8 mouse cellular contexts compared by ENCODE assay signal in genomic region chr12:76405183-76405970, GRCm38 (mm10). TPM values are rescaled to one million over a fixed set of nuclear protein-coding genes. Genes with fewer than 3 reads are reported as not detected.
A peak's percentile ranks its signal among the peaks of the same experiment; 100 is the strongest.
DNase-seq lines count a peak whose midpoint lies in the region; ATAC-seq and TF ChIP-seq lines count a peak whose summit lies in the region.

No protein-coding gene starts in this region.

- no peaks in the 10 kb centered on the region for H3K79me2 ChIP-seq in heart, adult 2 months (replicated peaks; ENCODE audit: control insufficient read depth, insufficient read depth, low read length)

- H3K4me2 ChIP-seq in kidney, embryonic 14.5 days (replicated peaks; ENCODE audit: low read depth, low read length), result peak overlapping the region; percentile 83
- peak overlapping the region; percentile 88 for H3K4me2 ChIP-seq in liver, embryonic 12.5 days
- H3K4me2 ChIP-seq in neural tube, embryonic 13.5 days, result peak overlapping the region; percentile 77

- H3K27me3 ChIP-seq in heart, adult 2 months (ENCODE audit: control insufficient read depth, insufficient read depth, low read length), result no peaks in the 10 kb centered on the region; the same call in 1 of the 2 replicates
- H3K27me3 ChIP-seq in kidney, embryonic 14.5 days (ENCODE audit: control insufficient read depth, insufficient read depth, low read length), result peaks cover 24% of the 10 kb centered on the region
- H3K27me3 ChIP-seq in liver, embryonic 12.5 days (replicated peaks), result peaks cover 49% of the 10 kb centered on the region
- H3K27me3 ChIP-seq in neural tube, embryonic 13.5 days, result peaks cover 62% of the 10 kb centered on the region
- H3K27me3 ChIP-seq in thymus, adult 2 months (ENCODE audit: control insufficient read depth, insufficient read depth, low read length), result peaks cover 14% of the 10 kb centered on the region; the same call in 1 of the 2 replicates

- TF ChIP-seq EP300 in heart, adult 2 months (IDR thresholded peaks at IDR 0.05; ENCODE audit: insufficient read depth, low read depth, low read length), result no peak

- no peak overlapping the region; the same call in 1 of the 2 replicates for H3K27ac ChIP-seq in gastrocnemius, adult 2 months
- no peak overlapping the region for H3K27ac ChIP-seq in heart, adult 2 months
- H3K27ac ChIP-seq in kidney, embryonic 14.5 days (ENCODE audit: low read depth, low read length), result no peak overlapping the region
- H3K27ac ChIP-seq in liver, embryonic 12.5 days, result no peak overlapping the region
- H3K27ac ChIP-seq in neural tube, embryonic 13.5 days (replicated peaks), result no peak overlapping the region
- H3K27ac ChIP-seq in thymus, adult 2 months (ENCODE audit: control insufficient read depth, insufficient read depth, low read length), result no peak overlapping the region

- WGBS in heart, adult 2 months, result 5% methylated on average over 64 of the region's 64 CpGs
- 3% methylated on average over 64 of the region's 64 CpGs for WGBS in kidney, embryonic 14.5 days
- 8% methylated on average over 64 of the region's 64 CpGs for WGBS in liver, embryonic 12.5 days (ENCODE audit: insufficient replicate concordance)
- WGBS in neural tube, embryonic 13.5 days, result 4% methylated on average over 64 of the region's 64 CpGs
- 11% methylated on average over 64 of the region's 64 CpGs for WGBS in thymus, adult 2 months

- no peaks in the 10 kb centered on the region for H3K36me3 ChIP-seq in heart, adult 2 months (ENCODE audit: control insufficient read depth, insufficient read depth, low read length)
- no peaks in the 10 kb centered on the region for H3K36me3 ChIP-seq in kidney, embryonic 14.5 days (ENCODE audit: control insufficient read depth, insufficient read depth, low read length)
- no peaks in the 10 kb centered on the region for H3K36me3 ChIP-seq in liver, embryonic 12.5 days
- no peaks in the 10 kb centered on the region for H3K36me3 ChIP-seq in neural tube, embryonic 13.5 days
- H3K36me3 ChIP-seq in thymus, adult 2 months (ENCODE audit: control insufficient read depth, insufficient read depth, low read length), result no peaks in the 10 kb centered on the region

- TF ChIP-seq CTCF in gastrocnemius, adult 2 months (IDR thresholded peaks at IDR 0.05), result no peak; the same call in 1 of the 2 replicates
- peak; percentile 20 for TF ChIP-seq CTCF in heart, adult 2 months (IDR thresholded peaks at IDR 0.05)
- TF ChIP-seq CTCF in thymus, adult 2 months (IDR thresholded peaks at IDR 0.05; ENCODE audit: borderline replicate concordance, control insufficient read depth, extremely low read depth, insufficient read depth, low read length, poor library complexity), result no peak

- no peak for TF ChIP-seq POLR2A in heart, adult 2 months (IDR thresholded peaks at IDR 0.05; ENCODE audit: insufficient read depth, low read depth, low read length)
- no peak for TF ChIP-seq POLR2A in thymus, adult 2 months (IDR thresholded peaks at IDR 0.05; ENCODE audit: control insufficient read depth, extremely low read depth, insufficient read depth, low read length, poor library complexity)

- DNase-seq in gastrocnemius, adult 2 months, result peak; percentile 28
- no peak for DNase-seq in gastrocnemius, adult 18-20 months (ENCODE audit: low spot score)
- peak; percentile 63 for DNase-seq in cerebellum, adult 9-11 months
- DNase-seq in heart, adult 2 months, result peak; percentile 40 to 52
- DNase-seq in thymus, adult 2 months, result peak; percentile 12

- H3K4me3 ChIP-seq in gastrocnemius, adult 2 months, result peak overlapping the region; percentile 82
- H3K4me3 ChIP-seq in heart, adult 2 months, result peak overlapping the region; percentile 57
- peak overlapping the region; percentile 56 for H3K4me3 ChIP-seq in kidney, embryonic 14.5 days (ENCODE audit: low read length)
- peak overlapping the region; percentile 78 for H3K4me3 ChIP-seq in liver, embryonic 12.5 days
- H3K4me3 ChIP-seq in neural tube, embryonic 13.5 days, result peak overlapping the region; percentile 57
- H3K4me3 ChIP-seq in thymus, adult 2 months (ENCODE audit: control insufficient read depth, insufficient read depth, low read length), result peak overlapping the region; percentile 83

- H3K4me1 ChIP-seq in heart, adult 2 months (ENCODE audit: control insufficient read depth, insufficient read depth, low read length), result peaks cover 2% of the 10 kb centered on the region
- peaks cover 8% of the 10 kb centered on the region for H3K4me1 ChIP-seq in kidney, embryonic 14.5 days (ENCODE audit: control insufficient read depth, insufficient read depth, low read length)
- peaks cover 38% of the 10 kb centered on the region for H3K4me1 ChIP-seq in liver, embryonic 12.5 days
- H3K4me1 ChIP-seq in neural tube, embryonic 13.5 days (replicated peaks), result peaks cover 27% of the 10 kb centered on the region
- H3K4me1 ChIP-seq in thymus, adult 2 months (replicated peaks; ENCODE audit: control insufficient read depth, insufficient read depth, low read length), result peaks cover 24% of the 10 kb centered on the region

- ATAC-seq in kidney, embryonic 14.5 days (ENCODE audit: low FRiP score, low TSS enrichment), result no peak
- no peak for ATAC-seq in liver, embryonic 12.5 days
- no peak for ATAC-seq in neural tube, embryonic 13.5 days (ENCODE audit: low read depth)

- H3K9me3 ChIP-seq in kidney, embryonic 14.5 days (ENCODE audit: control insufficient read depth, low read length), result no peaks in the 10 kb centered on the region
- H3K9me3 ChIP-seq in liver, embryonic 12.5 days (replicated peaks), result no peaks in the 10 kb centered on the region
- H3K9me3 ChIP-seq in neural tube, embryonic 13.5 days, result no peaks in the 10 kb centered on the region

- peak overlapping the region; percentile 37; the same call in 1 of the 2 replicates for H3K9ac ChIP-seq in heart, adult 2 months (ENCODE audit: low read depth, low read length)
- 0 out of 2 replicates have a peak overlapping the region, but pooled peaks have one; percentile 18 for H3K9ac ChIP-seq in kidney, embryonic 14.5 days (ENCODE audit: low read depth, low read length)
- H3K9ac ChIP-seq in liver, embryonic 12.5 days, result no peak overlapping the region
- no peak overlapping the region for H3K9ac ChIP-seq in neural tube, embryonic 13.5 days

- intact Hi-C loops in gastrocnemius, adult 2 months (cut with DNase I), result loop anchor here (2.0 kb wide), 1 partner anchor 61 kb away; no protein-coding TSS in a partner anchor
- intact Hi-C loops in heart, adult 2 months (cut with DNase I), result loop anchor here (10.0 kb wide), 1 partner anchor 359 kb away; the partner anchor contains the start of genes Churc1 and Fntb

RNA-seq across cellular contexts. Expression of gene Hspa2, which starts 1.4 kb away (rescaled TPM):
- 1 to 10 TPM; 6.9 to 7.0 TPM for total RNA-seq in gastrocnemius, adult 2 months (2021)
- 1 to 10 TPM; 7.1 to 9.7 TPM for total RNA-seq in gastrocnemius, adult 18-20 months (2021)
- total RNA-seq in heart, adult 2 months (2021), result 1 to 10 TPM; 5.0 to 5.1 TPM
- polyA plus RNA-seq in heart, adult 2 months (2012; rRNA removed), result 6.6 and 7.7 TPM in 2 replicates
- polyA plus RNA-seq in kidney, embryonic 14.5 days (2014; fragmentation: Nextera tagmentation; extraction: Ambion mirVana), result 5.4 and 7.7 TPM in 2 replicates
- 2.1 and 2.9 TPM in 2 replicates for polyA plus RNA-seq in liver, embryonic 12.5 days (2016; fragmentation: Nextera tagmentation; extraction: Ambion mirVana)
- polyA plus RNA-seq in neural tube, embryonic 13.5 days (2015; fragmentation: Nextera tagmentation; extraction: Ambion mirVana), result 4.6 and 6.1 TPM in 2 replicates
- polyA plus RNA-seq in thymus, adult 2 months (2012; rRNA removed), result 5.1 and 6.0 TPM in 2 replicates

RNA-seq across cellular contexts. Expression of gene Ppp1r36, which starts 12.0 kb away (rescaled TPM):
- not detected for total RNA-seq in gastrocnemius, adult 2 months (2021)
- total RNA-seq in gastrocnemius, adult 18-20 months (2021), result under 1 TPM in 1 of 2 experiments, not detected in 1; 0.19 TPM
- total RNA-seq in heart, adult 2 months (2021), result under 1 TPM; 0.14 to 0.16 TPM
- 0.09 and 0.41 TPM in 2 replicates for polyA plus RNA-seq in heart, adult 2 months (2012; rRNA removed)
- polyA plus RNA-seq in kidney, embryonic 14.5 days (2014; fragmentation: Nextera tagmentation; extraction: Ambion mirVana), result 3.4 and 3.9 TPM in 2 replicates
- 0.18 and 0.29 TPM in 2 replicates for polyA plus RNA-seq in liver, embryonic 12.5 days (2016; fragmentation: Nextera tagmentation; extraction: Ambion mirVana)
- polyA plus RNA-seq in neural tube, embryonic 13.5 days (2015; fragmentation: Nextera tagmentation; extraction: Ambion mirVana), result 0.17 and 1.2 TPM in 2 replicates
- polyA plus RNA-seq in thymus, adult 2 months (2012; rRNA removed), result not detected in 2 replicates

RNA-seq across cellular contexts. Expression of gene Zbtb1, which starts 35.3 kb away (rescaled TPM):
- 1 to 10 TPM; 3.6 to 4.3 TPM for total RNA-seq in gastrocnemius, adult 2 months (2021)
- 1 to 10 TPM; 3.9 to 4.0 TPM for total RNA-seq in gastrocnemius, adult 18-20 months (2021)
- 1 to 10 TPM; 3.0 to 3.9 TPM for total RNA-seq in heart, adult 2 months (2021)
- 1.1 and 2.3 TPM in 2 replicates for polyA plus RNA-seq in heart, adult 2 months (2012; rRNA removed)
- polyA plus RNA-seq in kidney, embryonic 14.5 days (2014; fragmentation: Nextera tagmentation; extraction: Ambion mirVana), result 8.3 and 12.5 TPM in 2 replicates
- polyA plus RNA-seq in liver, embryonic 12.5 days (2016; fragmentation: Nextera tagmentation; extraction: Ambion mirVana), result 7.3 and 8.2 TPM in 2 replicates
- polyA plus RNA-seq in neural tube, embryonic 13.5 days (2015; fragmentation: Nextera tagmentation; extraction: Ambion mirVana), result 4.7 and 5.1 TPM in 2 replicates
- polyA plus RNA-seq in thymus, adult 2 months (2012; rRNA removed), result 7.2 and 8.0 TPM in 2 replicates

RNA-seq across cellular contexts. Expression of gene Zbtb25, which starts 36.0 kb away (rescaled TPM):
- total RNA-seq in gastrocnemius, adult 2 months (2021), result 1 to 10 TPM; 6.5 to 7.2 TPM
- total RNA-seq in gastrocnemius, adult 18-20 months (2021), result 1 to 10 TPM; 5.8 to 8.5 TPM
- total RNA-seq in heart, adult 2 months (2021), result 1 to 10 TPM; 6.8 to 7.9 TPM
- polyA plus RNA-seq in heart, adult 2 months (2012; rRNA removed), result 6.0 and 13.4 TPM in 2 replicates
- 19.9 and 20.5 TPM in 2 replicates for polyA plus RNA-seq in kidney, embryonic 14.5 days (2014; fragmentation: Nextera tagmentation; extraction: Ambion mirVana)
- 10.3 and 10.8 TPM in 2 replicates for polyA plus RNA-seq in liver, embryonic 12.5 days (2016; fragmentation: Nextera tagmentation; extraction: Ambion mirVana)
- 15.6 and 18.2 TPM in 2 replicates for polyA plus RNA-seq in neural tube, embryonic 13.5 days (2015; fragmentation: Nextera tagmentation; extraction: Ambion mirVana)
- polyA plus RNA-seq in thymus, adult 2 months (2012; rRNA removed), result 22.1 and 28.7 TPM in 2 replicates

Comparison
In these comparisons a context has a peak if more than half of its experiments do, and no peak if none do; other contexts are left out.
1. H3K9ac ChIP-seq: peak in heart, adult 2 months (single experiment) and kidney, embryonic 14.5 days (single experiment); none in liver, embryonic 12.5 days (single experiment) and neural tube, embryonic 13.5 days (single experiment).
2. Peak in every context shown above with its lines, with median percentiles within 50 percentile points of each other: H3K4me3 ChIP-seq and H3K4me2 ChIP-seq.